Mouse (Mus musculus) cerebellum, adult 2 months (tissue): ENCODE measurements around the gene Mmp13. TPM values are rescaled to one million over a fixed set of nuclear protein-coding genes. Genes with fewer than 3 reads are reported as not detected.
"Not testable (repeated sequence)": the region's sequence is repeated elsewhere in the genome, so short reads cannot be mapped to it uniquely, and the experiment has no call there.

ENCODE experiments used
- DNase-seq, 2 experiments: peaks; one replicate each; pipeline ENCODE4 v3.0.0; 2021
- H3K27ac ChIP-seq: fragments of 200-500 bp; 2 replicates; pipeline ENCODE4 v1.5.1; 2012; ENCODE audit warnings: low read length, control low read depth, inconsistent platforms; ENCODE audit not compliant: insufficient read depth
- H3K27me3 ChIP-seq: fragments of 200-500 bp; 2 replicates; pipeline ENCODE4 v1.6.1; 2012; ENCODE audit warnings: inconsistent platforms, mild to moderate bottlenecking, low read length, moderate library complexity; ENCODE audit not compliant: control insufficient read depth, insufficient read depth
- H3K4me1 ChIP-seq: fragments of 200-500 bp; 2 replicates; pipeline ENCODE4 v1.6.1; 2011; ENCODE audit warnings: low read length; ENCODE audit not compliant: control insufficient read depth, insufficient read depth
- H3K4me3 ChIP-seq: fragments of 200-500 bp; replicated peaks from 2 replicates; pipeline ENCODE3; 2011; ENCODE audit warnings: mild to moderate bottlenecking, low read depth, low read length, control low read depth; ENCODE audit not compliant: insufficient read depth
- CTCF ChIP-seq: fragments of 200-500 bp; IDR thresholded peaks from 2 replicates; pipeline ENCODE4 v1.5.1; 2011; ENCODE audit warnings: low read depth, mild to moderate bottlenecking, control low read depth, low read length, moderate library complexity, borderline replicate concordance; ENCODE audit not compliant: insufficient read depth
- POLR2A ChIP-seq: fragments of 200-500 bp; IDR thresholded peaks from 2 replicates; pipeline ENCODE4 v1.6.1; 2011; ENCODE audit warnings: low read length, control low read depth, borderline replicate concordance; ENCODE audit not compliant: insufficient read depth
- WGBS: fragments of 180-500 bp; shearing (Covaris S2); methylation state at CpG from one replicate; pipeline ENCODE4 v1.1.7; 2018; 5-methylcytosine and 5-hydroxymethylcytosine counted together
- polyA plus RNA-seq: library from polyadenylated mRNA; depleted of rRNA; stranded (reverse); fragments of >200 nt; gene quantifications from 2 replicates; pipeline ENCODE4 v1.2.3, GENCODE M21; 2012; rRNA removed

The Mmp13 gene
- polyA plus RNA-seq: 0.05 TPM in 1 of 2 replicates, not detected in the other

DNA sequence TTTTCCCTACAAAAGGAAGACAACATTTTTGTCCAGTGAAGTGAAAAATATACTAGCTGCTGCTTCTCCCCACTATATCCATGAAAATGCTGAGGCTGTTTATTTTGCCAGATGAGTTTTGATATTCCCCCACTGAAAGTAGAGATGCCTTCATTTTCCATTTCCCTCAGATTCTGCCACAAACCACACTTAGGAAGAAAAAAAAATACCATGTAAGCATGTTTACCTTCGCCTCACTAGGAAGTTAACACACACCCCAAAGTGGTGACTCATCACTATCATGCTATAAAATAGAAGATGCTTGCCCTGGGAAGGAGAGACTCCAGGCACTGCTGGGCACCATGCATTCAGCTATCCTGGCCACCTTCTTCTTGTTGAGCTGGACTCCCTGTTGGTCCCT, at the start of gene Mmp13:
Mmp13 (plus strand) TSS at position 301 of the 400 bp plus-strand sequence.
- H3K27me3 ChIP-seq: no peaks in the 10 kb centered on the region
- no peak within 1 kb of the TSS for H3K4me3 ChIP-seq
- no peaks in the 10 kb centered on the region for H3K4me1 ChIP-seq
- no peak for TF ChIP-seq CTCF
- TF ChIP-seq POLR2A: no peak
- H3K27ac ChIP-seq: no peak within 1 kb of the TSS
- no peak for DNase-seq
- 86% methylated on average over 1 of the region's 1 CpGs for WGBS

DNA sequence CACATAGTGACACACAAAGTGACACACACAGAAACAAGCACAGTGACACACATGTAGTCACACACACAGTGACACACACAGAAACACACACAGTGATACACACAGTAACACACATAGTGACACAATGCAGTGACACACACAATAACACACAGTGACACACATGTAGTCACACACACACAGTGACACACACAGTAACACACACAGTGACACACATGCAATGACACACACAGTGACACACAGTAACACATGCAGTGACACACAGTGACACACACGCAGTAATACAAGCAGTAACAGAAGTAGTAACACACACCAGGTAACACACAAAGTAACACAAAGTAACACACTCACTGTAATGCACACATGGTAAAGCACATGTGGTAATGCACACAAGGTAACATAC, 33.7 kb upstream of the Mmp13 start:
- no peak overlapping the region for H3K4me3 ChIP-seq
- H3K27me3 ChIP-seq: no peaks in the 10 kb centered on the region
- no peaks in the 10 kb centered on the region for H3K4me1 ChIP-seq
- WGBS: 94% methylated on average over 1 of the region's 1 CpGs
- TF ChIP-seq POLR2A (no peak), CTCF (no peak)
- H3K27ac ChIP-seq: no peak overlapping the region
- DNase-seq: no peak

DNA sequence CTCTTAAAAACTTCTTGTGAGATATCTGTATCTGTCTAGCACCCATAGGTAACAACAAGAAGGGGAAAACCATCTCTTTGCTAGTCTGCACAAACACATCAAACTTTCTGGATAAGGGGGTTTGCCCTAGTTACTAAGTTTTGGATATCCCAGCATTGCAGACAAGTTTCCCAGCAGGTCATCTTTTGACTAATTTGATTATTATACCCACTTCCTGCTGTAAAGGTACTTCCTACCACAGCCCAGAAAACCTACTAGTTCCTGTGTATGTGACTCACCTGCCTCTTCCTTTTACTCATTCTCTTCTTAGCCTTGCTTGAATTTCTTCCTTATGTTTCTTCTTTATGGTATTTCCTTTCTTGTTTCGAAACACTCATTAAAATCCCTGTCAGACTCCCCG, 32.3 kb upstream of the Mmp13 start:
- H3K27ac ChIP-seq: no peak overlapping the region
- TF ChIP-seq CTCF (no peak), POLR2A (no peak)
- no peaks in the 10 kb centered on the region for H3K4me1 ChIP-seq
- no peak overlapping the region for H3K4me3 ChIP-seq
- WGBS: 81% methylated on average over 2 of the region's 2 CpGs
- no peaks in the 10 kb centered on the region for H3K27me3 ChIP-seq
- no peak for DNase-seq

DNA sequence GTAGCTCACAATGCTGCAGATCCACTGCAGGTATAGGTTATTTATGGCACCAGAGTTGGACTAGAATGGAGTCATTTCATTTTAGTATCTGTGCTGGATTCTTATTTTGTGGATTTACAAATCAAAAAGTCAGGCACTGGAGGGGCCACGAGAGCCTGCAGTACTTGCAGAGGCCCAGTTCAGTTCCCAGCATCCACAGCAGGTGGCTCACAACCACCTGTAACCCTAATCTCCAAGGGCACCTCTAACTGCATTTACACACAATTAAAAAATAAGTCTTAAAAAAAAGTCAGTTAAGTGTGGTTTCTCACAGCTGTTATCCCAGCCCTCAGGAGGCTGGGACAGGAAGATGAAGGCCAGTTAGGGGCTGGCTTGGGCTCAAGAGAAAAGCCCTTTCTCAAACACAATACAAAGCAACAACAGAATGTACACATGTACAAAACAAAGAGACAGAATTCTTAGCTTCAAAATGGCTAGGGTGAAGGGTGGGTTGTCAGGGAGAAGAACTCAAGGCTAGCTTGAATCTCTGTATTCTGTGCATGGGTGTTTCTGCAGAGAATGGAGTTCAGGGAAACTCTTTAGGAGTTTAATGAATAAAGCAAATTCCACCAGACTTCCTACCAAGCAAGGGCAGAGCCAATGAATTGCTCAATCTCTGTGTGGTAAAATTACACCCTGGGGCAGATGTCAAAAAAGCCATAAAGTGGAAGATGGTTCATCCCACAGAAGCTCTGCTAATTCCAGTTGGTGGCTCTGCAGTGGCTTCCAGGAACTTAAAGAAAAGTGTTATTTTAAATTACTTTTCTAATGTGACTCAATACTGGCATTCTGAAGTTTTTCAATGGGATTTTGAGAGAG, 19.3 kb upstream of the Mmp13 start:
- DNase-seq: no peak
- Histone ChIP-seq H3K4me1 (no peaks in the 10 kb centered on the region), H3K27ac (no peak overlapping the region), H3K4me3 (no peak overlapping the region), H3K27me3 (no peaks in the 10 kb centered on the region)
- WGBS: 55% methylated on average over 1 of the region's 1 CpGs
- TF ChIP-seq POLR2A (no peak), CTCF (no peak)

DNA sequence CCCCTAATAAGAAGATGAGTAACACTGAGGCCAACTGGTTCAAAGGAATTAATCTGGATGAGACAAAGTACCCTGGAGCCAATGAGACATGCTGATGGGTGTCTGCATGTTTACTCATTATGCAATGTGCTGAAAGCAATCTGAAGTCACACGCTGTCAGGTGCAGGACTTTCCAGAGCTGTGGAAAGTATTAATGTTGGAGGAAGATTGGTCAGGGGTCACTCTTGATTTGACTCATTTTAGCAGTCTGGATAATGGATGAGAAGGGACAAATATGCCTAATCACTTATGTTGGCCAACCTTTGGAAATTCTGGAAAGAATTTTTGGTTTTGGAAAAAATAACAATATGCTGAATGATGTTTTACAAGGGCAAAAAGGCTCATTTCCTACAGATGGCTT, 10.6 kb upstream of the Mmp13 start:
- DNase-seq: no peak
- WGBS: 81% methylated on average over 1 of the region's 1 CpGs

DNA sequence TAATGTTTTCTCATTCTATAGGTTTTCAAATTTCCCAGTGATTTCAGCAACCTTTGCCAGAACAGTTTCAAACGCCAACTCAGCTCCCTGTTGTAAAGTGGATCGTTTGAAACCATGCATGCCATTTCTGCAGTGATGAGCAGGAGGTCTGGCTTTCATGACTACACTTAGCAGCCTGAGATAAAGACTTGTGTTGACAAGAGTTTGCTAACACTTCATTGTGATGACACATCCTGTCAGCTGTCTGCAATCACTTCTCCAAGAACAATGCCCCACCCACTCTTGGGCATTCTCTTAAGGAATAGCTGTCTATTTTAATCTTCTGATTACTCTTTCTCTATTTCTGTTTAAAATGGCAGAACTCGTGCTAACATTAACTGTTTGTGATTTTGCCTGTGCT, 2.2 kb upstream of the Mmp13 start:
- no peak overlapping the region for H3K4me3 ChIP-seq
- no peaks in the 10 kb centered on the region for H3K4me1 ChIP-seq
- WGBS: 44% methylated on average over 3 of the region's 3 CpGs
- no peak for DNase-seq
- H3K27ac ChIP-seq: no peak overlapping the region
- TF ChIP-seq POLR2A (no peak), CTCF (no peak)
- H3K27me3 ChIP-seq: no peaks in the 10 kb centered on the region

More for the DNA sequence above, 10.6 kb upstream of the Mmp13 start:
- no peak overlapping the region for H3K4me3 ChIP-seq
- H3K27me3 ChIP-seq: no peaks in the 10 kb centered on the region
- no peak for TF ChIP-seq CTCF
- no peak for TF ChIP-seq POLR2A
- no peaks in the 10 kb centered on the region for H3K4me1 ChIP-seq
- H3K27ac ChIP-seq: no peak overlapping the region

DNA sequence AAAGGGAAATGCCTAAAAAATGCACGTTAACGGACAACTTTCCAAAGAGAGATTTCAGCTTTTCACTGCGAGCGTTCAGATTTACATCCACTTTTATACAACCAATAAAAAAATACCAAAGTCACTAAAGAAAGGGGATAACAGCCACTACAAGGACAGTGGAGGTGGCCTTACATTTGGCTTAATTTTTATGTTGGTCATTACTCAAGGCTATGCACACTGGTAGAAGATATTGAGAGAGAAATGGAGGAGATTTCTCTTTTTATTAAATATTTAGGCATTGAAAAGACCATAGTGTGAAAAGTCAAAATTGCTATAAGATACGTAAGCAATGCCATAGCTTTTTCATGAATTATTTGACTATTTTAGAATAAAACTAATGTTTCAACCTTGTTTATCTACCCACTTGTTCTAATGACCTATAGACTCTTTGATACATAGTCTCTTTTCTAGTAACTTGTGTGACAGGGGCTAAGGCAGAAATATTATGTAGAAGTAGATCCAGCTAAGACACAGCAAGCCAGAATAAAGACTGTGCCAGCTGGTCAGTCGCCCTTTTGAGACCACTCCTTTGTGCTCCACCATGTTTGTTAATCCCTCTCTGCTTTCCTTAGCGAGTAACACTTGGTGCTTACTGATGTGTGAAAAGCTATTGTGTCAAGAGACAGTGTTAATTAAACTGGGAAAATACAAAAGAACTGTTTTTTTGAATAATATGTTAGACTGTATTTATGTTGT, 10.4 kb downstream of the Mmp13 start:
- TF ChIP-seq POLR2A: no peak
- no peak for TF ChIP-seq CTCF
- WGBS: 70% methylated on average over 7 of the region's 7 CpGs
- Histone ChIP-seq H3K27ac (no peak overlapping the region), H3K4me1 (no peaks in the 10 kb centered on the region), H3K4me3 (no peak overlapping the region), H3K27me3 (no peaks in the 10 kb centered on the region)
- DNase-seq: no peak

DNA sequence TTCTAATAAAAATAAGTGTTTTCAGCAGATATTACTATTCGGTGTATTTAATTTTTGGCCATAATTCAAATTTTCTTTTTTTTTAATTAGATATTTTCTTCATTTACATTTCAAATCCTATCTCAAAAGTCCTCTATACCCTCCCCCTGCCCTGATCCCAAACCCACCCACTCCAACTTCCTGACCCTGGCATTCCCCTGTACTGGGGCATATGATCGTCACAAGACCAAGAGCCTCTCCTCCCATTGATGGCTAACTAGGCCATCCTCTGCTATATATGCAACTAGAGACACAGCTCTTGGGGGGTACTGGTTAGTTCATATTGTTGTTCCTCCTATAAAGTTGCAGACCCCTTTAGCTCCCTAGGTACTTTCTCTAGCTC, 11.0 kb downstream of the Mmp13 start:
- not testable (repeated sequence) for H3K27ac ChIP-seq, H3K27me3 ChIP-seq, H3K4me3 ChIP-seq, DNase-seq, H3K4me1 ChIP-seq
- WGBS: 58% methylated on average over 2 of the region's 2 CpGs
